Mouse (Mus musculus): Measurements from ENCODE around the gene Cd300lf.

- TF ChIP-seq CEBPB (IDR thresholded peaks at IDR 0.05; ENCODE audit: low read depth) (no peak), MAX (IDR thresholded peaks at IDR 0.05) (no peak)
Measured at GRCm38 (mm10) chr11:115172825-115173287, 39.1 kb upstream of the Cd300lf start.
